Mouse (Mus musculus): ENCODE data around the gene Sh3bp5.

The Sh3bp5 gene

DNA sequence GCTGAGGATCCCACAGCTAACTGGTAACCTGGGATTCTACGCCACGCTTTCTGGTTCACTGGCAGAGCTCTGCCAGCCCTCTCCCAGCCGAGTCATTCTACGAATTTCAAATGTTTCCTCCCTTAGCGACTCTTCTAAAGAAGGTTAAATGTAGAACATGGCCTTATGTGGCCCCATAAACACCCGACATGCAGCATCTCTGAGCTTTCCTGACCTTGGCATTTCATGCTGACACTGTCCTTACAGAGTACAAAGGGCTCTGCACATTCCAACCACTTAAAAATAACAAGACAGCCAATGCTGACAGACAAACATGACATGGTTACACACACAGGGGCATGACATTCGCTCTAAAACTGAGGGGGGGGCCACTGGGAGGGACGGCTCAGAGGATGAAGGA is 27.2 kb downstream of the Sh3bp5 start:
- DNase-seq (ENCODE audit: low spot score): no peak

DNA sequence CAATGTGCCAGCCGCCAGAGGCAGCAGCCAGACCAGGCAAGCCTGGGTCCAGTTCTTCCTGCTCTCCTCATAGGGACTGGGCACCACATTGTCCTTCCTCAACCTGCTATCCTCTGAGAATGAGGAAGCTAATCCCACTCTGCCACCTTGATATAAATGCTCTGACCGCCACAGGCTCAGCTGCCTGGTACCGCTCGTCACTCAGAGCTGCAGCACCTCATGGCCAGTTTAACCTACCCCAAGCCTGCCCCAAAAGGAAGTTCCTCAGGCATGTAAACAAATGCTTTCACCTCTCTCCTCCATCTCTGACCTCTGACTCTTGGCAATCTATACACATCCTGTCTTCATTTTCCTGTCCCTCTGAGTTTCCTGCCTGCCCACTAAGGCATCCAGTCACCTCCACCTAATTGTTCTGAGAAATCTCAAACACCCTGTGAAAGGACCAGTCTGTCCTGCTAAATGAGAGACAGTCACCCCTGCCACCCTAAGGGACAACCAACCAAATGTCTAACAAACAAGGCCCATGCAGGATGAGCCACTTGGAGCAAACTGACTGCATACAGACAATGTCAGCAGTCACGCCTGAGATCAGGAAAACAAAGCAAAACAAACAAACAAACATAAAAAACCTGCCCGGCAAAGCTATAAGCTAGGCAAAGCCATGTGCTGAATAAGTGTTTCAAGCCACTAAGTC is 27.8 kb downstream of the Sh3bp5 start:
- no peak for DNase-seq (ENCODE audit: low spot score)

DNA sequence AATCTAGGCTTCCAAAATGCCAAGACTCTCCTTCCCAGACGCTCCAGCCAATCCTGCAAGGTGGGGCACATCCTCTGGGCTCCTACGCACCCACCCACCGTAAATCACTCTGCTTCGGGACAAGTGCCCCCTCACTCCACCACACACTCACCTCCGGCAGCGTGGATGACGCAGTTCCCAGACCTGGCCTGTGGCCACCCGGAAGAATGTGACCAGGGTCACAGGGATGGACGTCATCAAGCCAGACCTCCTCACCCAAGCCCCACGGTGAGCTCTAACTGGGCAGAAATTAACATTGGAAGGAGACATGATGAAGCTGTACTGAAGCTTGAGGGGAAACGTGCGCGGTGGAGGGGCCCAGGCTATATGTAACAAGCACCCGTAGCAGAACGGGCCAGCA is 28.7 kb downstream of the Sh3bp5 start:
- no peak for DNase-seq (ENCODE audit: low spot score)

DNA sequence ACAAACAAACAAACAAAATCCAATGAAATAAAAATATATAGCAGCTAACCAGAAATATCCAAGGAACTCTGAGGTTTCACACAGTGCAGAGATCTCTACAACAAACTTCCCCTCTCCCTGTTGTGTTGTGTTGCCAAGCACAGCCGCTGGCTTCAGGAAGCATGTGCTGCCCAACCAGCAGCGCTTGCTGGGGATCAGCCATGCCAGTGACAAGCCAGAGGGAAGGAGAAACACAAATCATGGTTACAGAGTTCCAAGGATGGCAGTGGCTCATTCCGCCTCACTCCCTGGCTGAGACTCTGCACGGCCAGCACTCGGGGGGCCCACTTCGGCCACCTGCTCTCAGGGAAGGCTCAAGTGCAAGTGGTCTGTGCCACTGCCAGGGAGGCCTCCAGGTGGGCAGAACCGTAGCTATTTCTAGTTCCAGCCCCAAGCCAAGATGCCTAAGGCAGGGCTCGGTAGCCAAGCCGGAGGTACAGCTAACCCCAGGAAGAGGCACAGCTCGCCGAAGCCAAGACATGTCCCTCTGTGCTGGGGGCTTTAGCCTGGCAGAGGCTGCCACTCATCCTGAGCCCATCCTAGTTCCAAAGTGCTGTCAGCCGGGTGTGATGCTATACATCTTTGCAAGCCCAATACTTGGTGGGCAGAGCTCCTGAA is 29.6 kb downstream of the Sh3bp5 start:
- no peak for DNase-seq (ENCODE audit: low spot score)

DNA sequence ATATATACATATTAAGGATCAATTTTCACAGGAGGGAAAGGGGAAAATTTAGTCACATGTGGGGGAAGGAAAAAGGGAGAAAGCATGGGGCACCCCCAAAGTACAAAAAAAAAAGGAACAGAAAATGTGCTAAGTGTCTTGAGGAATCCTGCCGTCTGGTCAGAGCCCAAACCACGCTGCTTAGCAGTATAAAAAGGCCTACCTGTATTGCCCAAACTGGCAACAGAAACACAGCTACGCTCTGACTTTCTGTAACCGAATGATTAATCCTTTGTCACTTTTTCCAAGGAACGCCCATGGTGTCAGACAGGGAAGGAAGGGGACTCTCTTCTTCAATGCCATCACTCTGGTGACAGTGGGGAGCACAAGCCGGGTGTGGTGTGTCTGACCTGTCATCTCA is 30.2 kb downstream of the Sh3bp5 start:
- no peak for DNase-seq (ENCODE audit: low spot score)

DNA sequence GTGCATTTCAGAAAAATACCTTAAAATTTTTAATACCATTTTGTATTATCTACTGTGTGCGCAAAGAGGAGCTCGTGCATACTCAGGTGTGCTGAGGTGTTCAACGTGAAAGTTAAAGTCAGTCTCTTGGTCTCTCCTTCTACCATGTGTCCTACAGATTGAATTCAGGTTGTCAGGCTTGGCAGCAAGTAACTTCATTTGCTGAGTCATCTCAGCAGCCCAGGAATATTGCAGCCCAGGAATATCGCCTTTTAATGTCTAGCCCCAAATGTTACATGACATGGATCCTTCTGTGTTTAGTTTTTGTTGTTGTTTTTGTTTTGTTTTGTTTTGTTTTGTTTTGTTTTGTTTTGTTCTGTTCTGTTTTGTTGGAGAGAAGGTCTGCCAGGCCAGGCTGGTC is 31.2 kb downstream of the Sh3bp5 start:
- no peak for DNase-seq (ENCODE audit: low spot score)

DNA sequence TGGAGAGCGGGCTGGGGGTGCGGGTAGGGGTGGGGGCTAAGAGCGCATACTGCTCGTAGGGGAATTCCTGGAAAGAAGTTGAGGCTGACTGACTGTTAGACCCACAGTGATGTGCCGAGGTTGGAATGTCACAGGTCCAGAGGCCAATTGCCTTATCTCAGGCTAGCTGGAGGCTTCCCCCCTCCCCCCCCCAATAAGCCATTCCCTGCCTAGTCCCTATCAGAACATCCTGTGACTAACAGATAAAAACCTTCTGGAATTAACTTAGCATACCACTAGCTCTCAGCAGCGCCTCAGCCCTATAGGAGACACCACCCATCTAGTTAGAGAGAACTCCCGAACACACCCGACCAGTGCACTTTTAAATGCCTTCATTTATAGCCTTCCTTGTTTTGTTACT is 31.9 kb downstream of the Sh3bp5 start:
- no peak for DNase-seq (ENCODE audit: low spot score)

DNA sequence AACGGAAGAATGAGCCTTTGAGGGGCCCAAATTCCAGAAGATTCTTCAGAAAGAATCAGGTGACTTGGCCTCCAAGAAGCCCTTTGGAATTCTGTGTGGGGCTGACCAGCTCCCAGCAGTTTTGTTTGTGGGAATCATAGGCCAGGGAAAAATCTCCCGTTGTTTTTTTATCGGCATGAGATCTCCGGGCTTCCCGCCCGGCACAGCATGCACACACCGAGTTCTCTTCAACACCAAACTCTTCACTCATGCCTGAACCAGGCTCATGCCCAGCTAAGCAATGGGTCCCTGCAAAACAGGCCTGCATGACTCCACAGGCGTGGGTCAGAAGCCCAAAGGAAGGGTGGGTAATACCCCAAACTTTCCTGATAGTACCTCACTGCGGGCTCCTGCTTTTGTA is 32.3 kb downstream of the Sh3bp5 start:
- no peak for DNase-seq (ENCODE audit: low spot score)

GRCm38 (mm10) chr14:31402693-31403092 is 33.2 kb downstream of the Sh3bp5 start:
- no peak for DNase-seq (ENCODE audit: low spot score)

DNA sequence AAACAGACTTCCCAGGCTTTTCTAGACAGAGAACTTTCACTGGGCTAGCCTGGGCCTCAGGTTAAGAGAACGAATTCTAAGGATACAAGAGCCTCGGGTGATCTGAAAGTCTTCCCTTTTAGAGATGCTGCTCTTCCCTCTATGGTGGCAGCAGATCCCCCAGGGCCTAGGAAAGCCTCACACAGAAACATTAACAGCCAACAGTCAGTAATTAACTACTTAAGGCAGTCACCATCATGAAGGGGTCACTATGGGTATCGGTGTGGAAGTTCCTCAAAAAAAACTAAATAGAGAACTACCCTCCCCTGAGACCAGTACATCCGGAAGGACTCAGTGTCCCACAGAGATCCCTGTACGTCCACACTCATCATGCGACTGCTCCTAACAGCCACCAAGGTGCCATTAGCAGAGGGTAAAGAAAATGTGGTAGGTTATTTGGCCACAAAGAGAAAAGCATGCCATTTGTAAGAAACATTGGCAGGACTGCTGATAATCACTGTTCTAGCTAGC is 33.9 kb downstream of the Sh3bp5 start:
- no peak for DNase-seq (ENCODE audit: low spot score)

DNA sequence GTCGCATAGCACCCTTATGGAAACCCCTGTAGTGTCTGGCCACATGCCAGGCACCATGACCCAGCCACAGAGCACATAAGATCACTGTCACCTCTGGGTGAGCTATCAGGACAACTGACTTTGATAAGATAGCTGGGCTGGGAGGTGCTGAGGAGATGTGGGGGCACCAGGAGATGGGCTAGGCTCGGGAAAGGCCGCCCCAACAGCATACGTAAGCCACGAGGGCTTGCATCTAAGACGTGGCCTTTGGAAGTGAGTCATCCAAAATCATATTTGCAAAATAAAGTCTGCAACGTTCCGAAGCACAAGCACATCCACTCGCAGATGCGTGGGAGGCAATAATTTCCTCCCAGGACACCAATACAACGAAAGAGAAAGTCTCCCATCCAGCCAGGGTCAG is 35.0 kb downstream of the Sh3bp5 start:
- no peak for DNase-seq (ENCODE audit: low spot score)

GRCm38 (mm10) chr14:31400246-31400645 is 35.6 kb downstream of the Sh3bp5 start:
- DNase-seq (ENCODE audit: low spot score): no peak

- DNase-seq (ENCODE audit: low spot score): peak; percentile 90
These were observed 36.6 kb downstream of the Sh3bp5 start for GRCm38 (mm10) chr14:31399271-31399670.

DNA sequence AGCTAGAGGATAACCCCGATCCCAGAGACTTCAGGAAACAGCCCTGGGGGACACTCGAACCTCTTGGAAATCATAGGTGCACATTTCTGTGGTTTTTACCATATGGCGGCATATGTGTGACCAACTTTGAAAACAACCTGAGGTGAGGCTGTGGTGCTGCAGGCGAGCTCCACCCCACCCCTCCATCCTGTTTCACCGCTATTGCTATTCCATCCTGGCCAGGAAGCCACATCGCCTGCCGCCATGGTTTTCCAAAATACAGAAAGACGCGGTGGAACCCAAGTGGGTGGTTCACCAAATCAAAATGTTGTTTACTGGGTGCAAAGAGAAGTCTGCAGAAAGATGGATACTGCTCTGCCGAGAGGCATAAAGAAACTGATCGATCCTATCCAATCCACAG is 37.1 kb downstream of the Sh3bp5 start:
- peak; percentile 69 for DNase-seq (ENCODE audit: low spot score)

DNA sequence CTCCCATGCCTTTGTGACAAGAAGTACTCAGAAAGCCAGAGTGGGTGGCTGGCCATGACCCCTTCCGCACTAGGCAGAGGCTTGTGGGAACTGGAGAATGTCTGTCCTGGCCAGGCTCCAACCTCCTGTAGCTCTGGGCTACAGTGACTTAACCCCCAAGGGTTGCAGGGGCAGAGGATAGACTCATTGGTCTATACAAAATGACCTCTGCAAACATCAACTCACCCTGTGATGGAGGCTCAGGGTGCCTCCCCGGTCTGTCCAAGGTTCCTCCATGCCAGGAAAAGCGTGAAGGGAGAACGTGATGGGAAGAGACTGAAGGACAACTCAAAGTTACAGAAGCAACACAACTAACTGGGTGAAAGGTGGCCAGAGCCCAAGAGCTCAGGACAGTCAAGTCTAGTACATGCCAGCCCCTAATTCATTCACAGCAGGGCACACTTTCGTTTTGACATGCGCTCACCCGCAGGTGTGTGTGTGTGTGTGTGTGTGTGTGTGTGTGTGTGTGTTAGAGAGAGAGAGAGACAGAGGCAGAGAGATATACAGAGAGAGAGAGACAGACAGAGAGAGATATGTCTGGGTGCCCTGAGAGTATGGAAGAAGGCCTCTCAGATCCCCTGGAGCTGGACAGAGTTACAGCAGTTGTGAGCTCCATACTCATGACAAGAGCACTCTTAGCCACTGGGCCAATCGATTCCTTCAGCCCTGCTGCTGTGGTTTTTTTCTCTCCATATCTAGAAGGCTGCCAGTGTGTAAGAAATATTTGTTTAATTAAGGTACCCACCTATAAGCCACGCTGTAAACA is 37.9 kb downstream of the Sh3bp5 start:
- no peak for DNase-seq (ENCODE audit: low spot score)

- no peak for DNase-seq (ENCODE audit: low spot score)
These were observed 38.5 kb downstream of the Sh3bp5 start for GRCm38 (mm10) chr14:31397353-31397752.

GRCm38 (mm10) chr14:31396428-31396827 is 39.5 kb downstream of the Sh3bp5 start:
- DNase-seq (ENCODE audit: low spot score): no peak

GRCm38 (mm10) chr14:31395629-31396199 is 40.2 kb downstream of the Sh3bp5 start:
- DNase-seq (ENCODE audit: low spot score): no peak

DNA sequence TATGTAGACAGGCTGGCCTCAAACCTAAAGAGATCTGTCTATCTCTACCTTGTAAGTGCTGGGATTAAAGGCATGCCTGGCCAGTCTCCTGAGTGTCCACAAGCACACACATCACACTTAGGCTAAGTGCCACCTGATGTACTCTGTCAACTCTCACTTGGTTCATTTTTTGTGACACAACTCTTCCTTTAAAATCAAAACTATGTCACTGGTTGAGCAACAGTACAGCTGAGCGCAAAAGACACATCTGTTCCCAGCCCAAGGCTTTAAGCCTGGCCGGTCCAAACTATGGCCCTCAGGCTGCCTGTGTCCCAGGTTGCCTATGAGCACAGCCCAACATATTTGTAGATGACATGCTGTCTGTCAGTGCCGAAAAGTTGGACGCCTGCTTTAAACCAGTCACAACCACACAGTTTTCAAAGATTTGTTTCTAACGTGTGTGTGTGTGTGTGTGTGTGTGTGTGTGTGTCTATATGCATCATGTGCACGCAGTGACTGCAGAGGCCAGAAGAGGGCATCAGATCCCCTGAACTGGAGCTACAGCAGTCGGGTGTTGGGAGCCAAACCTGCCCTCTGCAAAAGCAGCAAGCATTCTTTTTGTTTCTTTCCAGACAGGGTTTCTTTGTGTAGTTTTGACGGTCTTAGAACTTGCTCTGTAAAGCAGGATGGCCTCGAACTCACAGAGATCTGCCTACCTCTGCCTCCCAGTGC is 40.9 kb downstream of the Sh3bp5 start:
- no peak for DNase-seq (ENCODE audit: low spot score)

- no peak for DNase-seq (ENCODE audit: low spot score)
These were observed 41.8 kb downstream of the Sh3bp5 start for GRCm38 (mm10) chr14:31393936-31394630.

- DNase-seq (ENCODE audit: low spot score): no peak
These were observed 42.4 kb downstream of the Sh3bp5 start for GRCm38 (mm10) chr14:31393546-31393890.

All from T-cell, adult 2 months (primary cell).